Mouse (Mus musculus): ENCODE measurements around the gene Olfr304. TPM values are rescaled to one million over a fixed set of nuclear protein-coding genes. Genes with fewer than 3 reads are reported as not detected.

The Olfr304 gene
- polyA plus RNA-seq, 1 experiment from 2014 or later = not detected

Other genes with a start within 250 kb of the Olfr304 start
- gene Vmn2r75, start 214.9 kb downstream of the Olfr304 start, polyA plus RNA-seq (2014; fragmentation: Nextera tagmentation; extraction: Ambion mirVana) = not detected in 2 replicates
- not detected in 2 replicates for gene Vmn2r76, start 140.3 kb downstream of the Olfr304 start, polyA plus RNA-seq (2014; fragmentation: Nextera tagmentation; extraction: Ambion mirVana)
- gene Olfr310, start 109.5 kb downstream of the Olfr304 start, polyA plus RNA-seq (2014; fragmentation: Nextera tagmentation; extraction: Ambion mirVana) = not detected in 2 replicates
- gene Olfr309, start 73.0 kb downstream of the Olfr304 start, polyA plus RNA-seq (2014; fragmentation: Nextera tagmentation; extraction: Ambion mirVana) = not detected in 2 replicates
- gene Olfr308, start 61.0 kb downstream of the Olfr304 start, polyA plus RNA-seq (2014; fragmentation: Nextera tagmentation; extraction: Ambion mirVana) = not detected in 2 replicates
- not detected in 2 replicates for gene Olfr307, start 49.1 kb downstream of the Olfr304 start, polyA plus RNA-seq (2014; fragmentation: Nextera tagmentation; extraction: Ambion mirVana)
- gene Olfr305, start 19.7 kb downstream of the Olfr304 start, polyA plus RNA-seq (2014; fragmentation: Nextera tagmentation; extraction: Ambion mirVana) = not detected in 2 replicates
- not detected in 2 replicates for gene Olfr303, start 11.1 kb upstream of the Olfr304 start, polyA plus RNA-seq (2014; fragmentation: Nextera tagmentation; extraction: Ambion mirVana)
- not detected in 2 replicates for gene Olfr301, start 17.2 kb upstream of the Olfr304 start, polyA plus RNA-seq (2014; fragmentation: Nextera tagmentation; extraction: Ambion mirVana)
- not detected in 2 replicates for gene Olfr299, start 73.3 kb upstream of the Olfr304 start, polyA plus RNA-seq (2014; fragmentation: Nextera tagmentation; extraction: Ambion mirVana)
- not detected in 2 replicates for gene Olfr298, start 105.8 kb upstream of the Olfr304 start, polyA plus RNA-seq (2014; fragmentation: Nextera tagmentation; extraction: Ambion mirVana)
- gene Olfr297, start 133.3 kb upstream of the Olfr304 start, polyA plus RNA-seq (2014; fragmentation: Nextera tagmentation; extraction: Ambion mirVana) = not detected in 2 replicates
- not detected in 2 replicates for gene Olfr295, start 197.2 kb upstream of the Olfr304 start, polyA plus RNA-seq (2014; fragmentation: Nextera tagmentation; extraction: Ambion mirVana)
- not detected in 2 replicates for gene Olfr294, start 230.0 kb upstream of the Olfr304 start, polyA plus RNA-seq (2014; fragmentation: Nextera tagmentation; extraction: Ambion mirVana)

Measured in midbrain, embryonic 14.5 days (tissue).